ENCODE assay signal across 8 mouse cellular contexts in the genomic region with DNA sequence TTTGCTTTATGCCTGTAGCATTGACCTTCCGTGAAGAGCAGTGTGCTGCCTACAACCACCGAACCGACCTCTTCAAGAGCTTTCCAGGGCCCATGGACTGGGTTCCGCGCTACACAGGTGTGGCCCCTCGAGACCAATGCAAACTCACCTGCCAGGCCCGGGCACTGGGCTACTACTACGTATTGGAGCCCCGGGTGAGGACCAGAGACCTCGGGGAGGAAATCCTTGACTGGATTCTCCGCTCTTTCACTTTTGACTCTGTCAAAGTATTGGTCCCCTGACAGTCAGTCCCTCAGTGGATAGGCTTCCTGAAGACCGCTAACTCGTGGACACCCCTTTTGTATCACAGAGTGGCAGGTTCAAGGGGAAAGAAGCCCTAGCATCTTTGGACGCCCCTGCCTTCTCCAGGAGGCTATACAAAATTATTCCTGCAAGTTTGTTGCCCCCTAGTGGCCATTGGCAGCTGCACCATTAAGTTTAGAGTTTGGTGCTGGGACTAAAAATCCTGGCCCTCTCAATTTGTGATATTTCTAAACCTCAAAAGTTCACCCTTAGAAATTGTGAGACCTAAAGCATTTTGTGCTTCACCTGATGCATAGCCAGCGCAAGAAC. TPM values are rescaled to one million over a fixed set of nuclear protein-coding genes. Genes with fewer than 3 reads are reported as not detected.
DNase-seq lines count a peak whose midpoint lies in the region; TF ChIP-seq lines count a peak whose summit lies in the region.

No protein-coding gene starts in this region.

- H3K27ac ChIP-seq in left cerebral cortex, adult 2 months: no peak overlapping the region

- intact Hi-C loops in left cerebral cortex, adult 2 months (cut with DNase I): loop anchor here (2.0 kb wide), 3 partner anchors 34 to 146 kb away; a partner anchor contains a TSS
- intact Hi-C loops in gastrocnemius, postnatal 36 days (cut with DNase I): loop anchor here (5.0 kb wide), 1 partner anchor 140 kb away; no protein-coding TSS in a partner anchor
- intact Hi-C loops in left cerebral cortex, postnatal 4 days (cut with DNase I): loop anchor here (2.0 kb wide), 1 partner anchor 28 kb away; no protein-coding TSS in a partner anchor

- H3K4me3 ChIP-seq in left cerebral cortex, adult 2 months: no peak overlapping the region

- peak; percentile 47 to 57 for DNase-seq in left cerebral cortex, adult 2 months (ENCODE audit: extremely low spot score in 1 of 2, low spot score in 2 of 2)
- DNase-seq in left cerebral cortex, adult 11 months (ENCODE audit: low spot score): no peak
- peak; percentile 61 for DNase-seq in MEL-GATA-1-ER (ENCODE audit: extremely low read depth, low read depth)
- DNase-seq in cerebellum, postnatal 25 days: peak; percentile 63 to 76
- peak; percentile 44 to 55 for DNase-seq in gastrocnemius, postnatal 36 days
- peak; percentile 74 for DNase-seq in left cerebral cortex, postnatal 4 days
- DNase-seq in naive thymus-derived CD4-positive, alpha-beta T cell, adult 2 months (ENCODE audit: low read depth): peak; percentile 78
- DNase-seq in ovary, postnatal 10 days (ENCODE audit: low spot score): no peak

- peak; percentile 93 for TF ChIP-seq CTCF in left cerebral cortex, adult 2 months (IDR thresholded peaks at IDR 0.05)

RNA-seq across cellular contexts. Expression of a gene that starts 5.9 kb away (rescaled TPM):
- 100 to 1,000 TPM; 267 to 272 TPM for total RNA-seq in left cerebral cortex, adult 2 months (2021)
- 100 to 1,000 TPM; 874 to 989 TPM for total RNA-seq in gastrocnemius, postnatal 36 days (2021)
- total RNA-seq in left cerebral cortex, postnatal 4 days (2021): 100 to 1,000 TPM; 183 to 186 TPM

RNA-seq across cellular contexts. Expression of a gene that starts 6.8 kb away (rescaled TPM):
- total RNA-seq in left cerebral cortex, adult 2 months (2021): 1 to 10 TPM; 6.7 to 8.6 TPM
- total RNA-seq in gastrocnemius, postnatal 36 days (2021): under 1 TPM; 0.28 to 0.54 TPM
- 1 to 10 TPM; 4.2 to 5.3 TPM for total RNA-seq in left cerebral cortex, postnatal 4 days (2021)

RNA-seq across cellular contexts. Expression of a gene that starts 13.1 kb away (rescaled TPM):
- total RNA-seq in left cerebral cortex, adult 2 months (2021): 10 to 100 TPM; 57.0 to 69.2 TPM
- 10 to 100 TPM in 1 of 2 experiments, 1 to 10 TPM in 1; 9.6 to 10.5 TPM for total RNA-seq in gastrocnemius, postnatal 36 days (2021)
- 10 to 100 TPM; 74.2 to 87.8 TPM for total RNA-seq in left cerebral cortex, postnatal 4 days (2021)

RNA-seq across cellular contexts. Expression of a gene that starts 22.9 kb away (rescaled TPM):
- 10 to 100 TPM; 12.6 to 14.4 TPM for total RNA-seq in left cerebral cortex, adult 2 months (2021)
- total RNA-seq in gastrocnemius, postnatal 36 days (2021): 1 to 10 TPM; 2.5 to 4.9 TPM
- 1 to 10 TPM; 7.1 to 8.0 TPM for total RNA-seq in left cerebral cortex, postnatal 4 days (2021)

RNA-seq across cellular contexts. Expression of a gene that starts 23.9 kb away (rescaled TPM):
- total RNA-seq in left cerebral cortex, adult 2 months (2021): 10 to 100 TPM; 26.0 to 32.1 TPM
- total RNA-seq in gastrocnemius, postnatal 36 days (2021): 1 to 10 TPM; 8.7 TPM
- total RNA-seq in left cerebral cortex, postnatal 4 days (2021): 10 to 100 TPM; 19.6 to 25.4 TPM

Comparison
In these comparisons a context has a peak if more than half of its experiments do, and no peak if none do; other contexts are left out.
1. DNase-seq: peak in left cerebral cortex, adult 2 months (2 of 2), MEL-GATA-1-ER (single experiment), cerebellum, postnatal 25 days (2 of 2), gastrocnemius, postnatal 36 days (2 of 2), left cerebral cortex, postnatal 4 days (single experiment) and naive thymus-derived CD4-positive, alpha-beta T cell, adult 2 months (single experiment); none in left cerebral cortex, adult 11 months (single experiment) and ovary, postnatal 10 days (single experiment).
2. RNA of a gene that starts 13.1 kb away (total RNA-seq): 74.2 to 87.8 TPM in left cerebral cortex, postnatal 4 days and 57.0 to 69.2 TPM in left cerebral cortex, adult 2 months; 9.6 to 10.5 TPM in gastrocnemius, postnatal 36 days; every median in the first group is over 4 times any median in the second.